Mouse (Mus musculus) frontal cortex, postnatal 14 days (tissue): ENCODE measurements around the gene Alpl.
A peak's percentile ranks its signal among the peaks of the same experiment; 100 is the strongest.

ENCODE experiments used
- DNase-seq, 2 experiments: peaks; one replicate each; pipeline ENCODE4 v3.0.0; 2022; ENCODE audit warnings: low spot score in 2 of 2

The Alpl gene

GRCm38 (mm10) chr4:137717671-137718070, 78.5 kb downstream of the Alpl start:
- no peak for DNase-seq

- no peak for DNase-seq
Measured at GRCm38 (mm10) chr4:137717005-137717404, 79.2 kb downstream of the Alpl start.

GRCm38 (mm10) chr4:137714020-137714624, 82.1 kb downstream of the Alpl start:
- no peak for DNase-seq

- no peak for DNase-seq
Measured at GRCm38 (mm10) chr4:137712963-137713362, 83.2 kb downstream of the Alpl start.

GRCm38 (mm10) chr4:137707216-137707990, 88.8 kb downstream of the Alpl start:
- peak; percentile 48 to 53 for DNase-seq

- no peak for DNase-seq
Measured at GRCm38 (mm10) chr4:137706510-137706909, 89.7 kb downstream of the Alpl start.

- no peak for DNase-seq
Measured at GRCm38 (mm10) chr4:137705379-137705778, 90.8 kb downstream of the Alpl start.

- DNase-seq = no peak
Measured at GRCm38 (mm10) chr4:137704561-137704960, 91.6 kb downstream of the Alpl start.

GRCm38 (mm10) chr4:137703077-137703476, 93.1 kb downstream of the Alpl start:
- no peak for DNase-seq

- no peak for DNase-seq
Measured at GRCm38 (mm10) chr4:137700960-137701359, 95.2 kb downstream of the Alpl start.

- no peak for DNase-seq
Measured at GRCm38 (mm10) chr4:137699264-137700211, 96.6 kb downstream of the Alpl start.

- DNase-seq = no peak
Measured at GRCm38 (mm10) chr4:137698076-137698985, 97.9 kb downstream of the Alpl start.

GRCm38 (mm10) chr4:137697156-137697885, 98.9 kb downstream of the Alpl start:
- DNase-seq = no peak

- no peak for DNase-seq
Measured at GRCm38 (mm10) chr4:137695900-137696299, 100.3 kb downstream of the Alpl start.

GRCm38 (mm10) chr4:137695300-137695699, 100.9 kb downstream of the Alpl start:
- no peak for DNase-seq

- DNase-seq = no peak
Measured at GRCm38 (mm10) chr4:137692107-137692902, 103.9 kb downstream of the Alpl start.
